In genomic region chr16:32312859-32313258, GRCm38 (mm10) we compare ENCODE assay signal across 33 mouse cellular contexts. TPM values are rescaled to one million over a fixed set of nuclear protein-coding genes. Genes with fewer than 3 reads are reported as not detected.
DNase-seq lines count a peak whose midpoint lies in the region; ATAC-seq and TF ChIP-seq lines count a peak whose summit lies in the region.
"Had no signal": no experiment of that assay in that cellular context is flagged by ENCODE, and none has a peak within 500 bp of the region (broad histone marks: within the 10 kb centered on the region; RNA-seq: fewer than 3 reads in every experiment).

No protein-coding gene starts in this region.

- H3K9ac ChIP-seq in hindbrain, embryonic 13.5 days, result no peak overlapping the region
- H3K9ac ChIP-seq in hindbrain, embryonic 14.5 days, result no peak overlapping the region
- H3K9ac ChIP-seq in limb, embryonic 11.5 days (ENCODE audit: low read length), result no peak overlapping the region
- H3K9ac ChIP-seq in ES-E14 (ENCODE audit: insufficient read depth, low read depth, low read length, poor library complexity, severe bottlenecking), result peak overlapping the region; percentile 68; the same call in 1 of the 2 replicates
- H3K9ac ChIP-seq: embryonic facial prominence, embryonic 15.5 days; forebrain, embryonic 12.5 days; liver, embryonic 14.5 days; midbrain, embryonic 15.5 days; neural tube, embryonic 15.5 days; stomach, embryonic 15.5 days had no signal

- H3K4me1 ChIP-seq in hindbrain, embryonic 13.5 days (replicated peaks), result peaks cover 8% of the 10 kb centered on the region; the same call in 1 of the 2 replicates
- peaks cover 7% of the 10 kb centered on the region; the same call in 1 of the 2 replicates for H3K4me1 ChIP-seq in hindbrain, embryonic 14.5 days (replicated peaks; ENCODE audit: control insufficient read depth, insufficient read depth, low read length)
- no peaks in the 10 kb centered on the region for H3K4me1 ChIP-seq in limb, embryonic 11.5 days (ENCODE audit: control insufficient read depth, insufficient read depth, low read length)
- H3K4me1 ChIP-seq in limb, embryonic 10.5 days, result peaks cover 43% of the 10 kb centered on the region
- H3K4me1 ChIP-seq in ES-E14 (ENCODE audit: control insufficient read depth in 2 of 2, insufficient read depth in 2 of 2, low read length in 2 of 2, poor library complexity in 1 of 2), result peaks cover 9 to 17% of the 10 kb centered on the region in 2 experiments
- H3K4me1 ChIP-seq: embryonic facial prominence, embryonic 15.5 days; forebrain, embryonic 12.5 days; midbrain, embryonic 15.5 days; neural tube, embryonic 15.5 days; stomach, embryonic 15.5 days had no signal

- peak overlapping the region; percentile 18; the same call in 1 of the 2 replicates for H3K27ac ChIP-seq in hindbrain, embryonic 13.5 days
- no peak overlapping the region for H3K27ac ChIP-seq in hindbrain, embryonic 14.5 days
- H3K27ac ChIP-seq in limb, embryonic 11.5 days (replicated peaks; ENCODE audit: low read depth, low read length), result no peak overlapping the region
- no peak overlapping the region for H3K27ac ChIP-seq in limb, embryonic 10.5 days
- H3K27ac ChIP-seq in ES-E14 (ENCODE audit: insufficient read depth, low read depth, low read length, poor library complexity, severe bottlenecking), result peak overlapping the region; percentile 88; the same call in 1 of the 2 replicates
- H3K27ac ChIP-seq: embryonic facial prominence, embryonic 15.5 days; forebrain, embryonic 12.5 days; liver, embryonic 14.5 days; macrophage; midbrain, embryonic 15.5 days; neural tube, embryonic 15.5 days; stomach, embryonic 15.5 days had no signal

- no peak for DNase-seq in hindbrain, embryonic 14.5 days (ENCODE audit: low spot score)
- DNase-seq in limb, embryonic 11.5 days (ENCODE audit: low spot score), result peak; percentile 14
- no peak for DNase-seq in limb, embryonic 10.5 days (ENCODE audit: low spot score)
- no peak for DNase-seq in ES-E14 (ENCODE audit: low read depth, low spot score)
- peak; percentile 47 for DNase-seq in ZHBTc4 (ENCODE audit: low read depth, low spot score)
- no peak for DNase-seq in yolk sac, embryonic 10.5 days (ENCODE audit: low spot score)
- no peak for DNase-seq in cerebellum, adult 9-11 months
- DNase-seq: adrenal gland, postnatal 10 days; cerebellum, adult 11 months; cerebellum, adult 9-10 months; gastrocnemius, postnatal 10 days; heart, postnatal 36 days; kidney, postnatal 10 days; left cerebral cortex, postnatal 4 days; liver; lung, adult 2 months; lung, postnatal 10 days; retina, postnatal 1 day; right cerebral cortex, postnatal 14 days had no signal

- in situ Hi-C loops in ES-E14 (cut with MboI; ENCODE audit: low sequenced_read_pairs in 2 of 2, unreplicated experiment in 2 of 2), result no loop called here

- no peaks in the 10 kb centered on the region for H3K27me3 ChIP-seq in hindbrain, embryonic 13.5 days
- no peaks in the 10 kb centered on the region for H3K27me3 ChIP-seq in hindbrain, embryonic 14.5 days (ENCODE audit: control insufficient read depth, insufficient read depth, low read length)
- H3K27me3 ChIP-seq in limb, embryonic 11.5 days (ENCODE audit: control insufficient read depth, insufficient read depth, low read length), result no peaks in the 10 kb centered on the region
- H3K27me3 ChIP-seq in limb, embryonic 10.5 days (ENCODE audit: low read depth, poor library complexity, severe bottlenecking), result no peaks in the 10 kb centered on the region
- H3K27me3 ChIP-seq: CH12.LX; embryonic facial prominence, embryonic 15.5 days; forebrain, embryonic 12.5 days; midbrain, embryonic 15.5 days; neural tube, embryonic 15.5 days; stomach, embryonic 15.5 days had no signal

- H3K4me3 ChIP-seq in hindbrain, embryonic 13.5 days, result no peak overlapping the region
- H3K4me3 ChIP-seq in hindbrain, embryonic 14.5 days (replicated peaks; ENCODE audit: low read length), result no peak overlapping the region
- H3K4me3 ChIP-seq in limb, embryonic 11.5 days (ENCODE audit: low read depth, low read length), result no peak overlapping the region
- H3K4me3 ChIP-seq in limb, embryonic 10.5 days, result no peak overlapping the region
- H3K4me3 ChIP-seq in ES-E14 (ENCODE audit: insufficient read depth in 1 of 2, low read depth in 1 of 2, low read length in 2 of 2, poor library complexity in 1 of 2, severe bottlenecking in 1 of 2), result peak overlapping the region; percentile 15 to 33; a peak in 3 of 4 replicates
- H3K4me3 ChIP-seq: embryonic facial prominence, embryonic 15.5 days; forebrain, embryonic 12.5 days; midbrain, embryonic 15.5 days; neural tube, embryonic 15.5 days; stomach, embryonic 15.5 days had no signal

- H3K36me3 ChIP-seq in hindbrain, embryonic 13.5 days, result no peaks in the 10 kb centered on the region
- no peaks in the 10 kb centered on the region for H3K36me3 ChIP-seq in hindbrain, embryonic 14.5 days (replicated peaks; ENCODE audit: control insufficient read depth, insufficient read depth)
- no peaks in the 10 kb centered on the region for H3K36me3 ChIP-seq in limb, embryonic 11.5 days (ENCODE audit: control insufficient read depth, insufficient read depth, low read length)
- H3K36me3 ChIP-seq in limb, embryonic 10.5 days, result no peaks in the 10 kb centered on the region
- no peaks in the 10 kb centered on the region for H3K36me3 ChIP-seq in ES-E14 (ENCODE audit: control insufficient read depth, insufficient read depth, low read length, poor library complexity, severe bottlenecking)
- H3K36me3 ChIP-seq: embryonic facial prominence, embryonic 15.5 days; forebrain, embryonic 12.5 days; midbrain, embryonic 15.5 days; neural tube, embryonic 15.5 days; stomach, embryonic 15.5 days had no signal

- 63% methylated on average over 4 of the region's 4 CpGs for WGBS in hindbrain, embryonic 13.5 days
- WGBS in hindbrain, embryonic 14.5 days, result 68% methylated on average over 4 of the region's 4 CpGs
- 50% methylated on average over 4 of the region's 4 CpGs for WGBS in limb, embryonic 11.5 days
- WGBS in limb, embryonic 10.5 days, result 64% methylated on average over 4 of the region's 4 CpGs

- ATAC-seq in hindbrain, embryonic 13.5 days (ENCODE audit: low FRiP score), result no peak
- no peak for ATAC-seq in hindbrain, embryonic 14.5 days (ENCODE audit: low FRiP score)
- ATAC-seq in limb, embryonic 11.5 days (ENCODE audit: insufficient number of reproducible peaks, low FRiP score, low TSS enrichment, low read depth), result no peak
- ATAC-seq: intestine, postnatal 0 days; midbrain, embryonic 15.5 days had no signal

- no peak overlapping the region for H3K4me2 ChIP-seq in hindbrain, embryonic 13.5 days
- no peak overlapping the region for H3K4me2 ChIP-seq in hindbrain, embryonic 14.5 days (replicated peaks)
- H3K4me2 ChIP-seq in limb, embryonic 11.5 days (ENCODE audit: low read depth, severe bottlenecking), result no peak overlapping the region
- H3K4me2 ChIP-seq: embryonic facial prominence, embryonic 15.5 days; forebrain, embryonic 12.5 days; heart, embryonic 11.5 days; midbrain, embryonic 15.5 days; neural tube, embryonic 15.5 days; stomach, embryonic 15.5 days had no signal

- H3K9me3 ChIP-seq in hindbrain, embryonic 13.5 days, result no peaks in the 10 kb centered on the region
- H3K9me3 ChIP-seq in hindbrain, embryonic 14.5 days (ENCODE audit: control insufficient read depth, low read length), result no peaks in the 10 kb centered on the region
- H3K9me3 ChIP-seq in limb, embryonic 11.5 days (ENCODE audit: control insufficient read depth, low read length), result no peaks in the 10 kb centered on the region
- no peaks in the 10 kb centered on the region for H3K9me3 ChIP-seq in limb, embryonic 10.5 days (replicated peaks)
- no peaks in the 10 kb centered on the region for H3K9me3 ChIP-seq in ES-E14 (ENCODE audit: control insufficient read depth, insufficient read depth, low read depth, low read length)
- H3K9me3 ChIP-seq: embryonic facial prominence, embryonic 15.5 days; forebrain, embryonic 12.5 days; midbrain, embryonic 15.5 days; neural tube, embryonic 15.5 days; stomach, embryonic 15.5 days had no signal

TF ChIP-seq in ES-E14, 5 proteins besides CTCF, POLR2A, EP300 and RAD21:
- no peak for TF ChIP-seq ZC3H11A (IDR thresholded peaks at IDR 0.05; ENCODE audit: borderline replicate concordance, low read depth, low read length)
- no peak for TF ChIP-seq CHD2 (IDR thresholded peaks at IDR 0.05; ENCODE audit: low read depth, low read length)
- TF ChIP-seq MAFK (IDR thresholded peaks at IDR 0.05; ENCODE audit: insufficient read depth, low read depth, low read length), result no peak
- TF ChIP-seq ZNF384 (IDR thresholded peaks at IDR 0.05; ENCODE audit: low read depth, low read length), result no peak
- TF ChIP-seq HCFC1 (IDR thresholded peaks at IDR 0.05; ENCODE audit: borderline replicate concordance, insufficient read depth, low read length), result no peak
TF ChIP-seq in ES-E14: peak in this region for 0.

RNA-seq across cellular contexts. Expression of gene Ubxn7, which starts 19.2 kb away (rescaled TPM):
- 28.5 and 29.0 TPM in 2 replicates for polyA plus RNA-seq in hindbrain, embryonic 13.5 days (2015; fragmentation: Nextera tagmentation; extraction: Ambion mirVana)
- polyA plus RNA-seq in hindbrain, embryonic 14.5 days (2014; fragmentation: Nextera tagmentation; extraction: Ambion mirVana), result 23.4 and 23.8 TPM in 2 replicates
- polyA plus RNA-seq in limb, embryonic 11.5 days (2014; fragmentation: Nextera tagmentation; extraction: Ambion mirVana), result 28.0 and 30.0 TPM in 2 replicates
- 26.4 and 26.8 TPM in 2 replicates for polyA plus RNA-seq in limb, embryonic 10.5 days (2016; fragmentation: Nextera tagmentation; extraction: Ambion mirVana)
- 44.2 and 47.6 TPM in 2 replicates for total RNA-seq in ES-E14 (2012; rRNA removed)

RNA-seq across cellular contexts. Expression of gene Rnf168, which starts 35.6 kb away (rescaled TPM):
- 28.4 and 29.1 TPM in 2 replicates for polyA plus RNA-seq in hindbrain, embryonic 13.5 days (2015; fragmentation: Nextera tagmentation; extraction: Ambion mirVana)
- polyA plus RNA-seq in hindbrain, embryonic 14.5 days (2014; fragmentation: Nextera tagmentation; extraction: Ambion mirVana), result 23.2 and 28.0 TPM in 2 replicates
- 25.0 and 27.9 TPM in 2 replicates for polyA plus RNA-seq in limb, embryonic 11.5 days (2014; fragmentation: Nextera tagmentation; extraction: Ambion mirVana)
- 30.5 and 34.7 TPM in 2 replicates for polyA plus RNA-seq in limb, embryonic 10.5 days (2016; fragmentation: Nextera tagmentation; extraction: Ambion mirVana)
- 21.3 and 28.2 TPM in 2 replicates for total RNA-seq in ES-E14 (2012; rRNA removed)

RNA-seq across cellular contexts. Expression of gene Smco1, which starts 41.6 kb away (rescaled TPM):
- polyA plus RNA-seq in hindbrain, embryonic 13.5 days (2015; fragmentation: Nextera tagmentation; extraction: Ambion mirVana), result 0.16 and 0.23 TPM in 2 replicates
- polyA plus RNA-seq in hindbrain, embryonic 14.5 days (2014; fragmentation: Nextera tagmentation; extraction: Ambion mirVana), result 0.19 TPM in 1 of 2 replicates, not detected in the other
- not detected in 2 replicates for polyA plus RNA-seq in limb, embryonic 11.5 days (2014; fragmentation: Nextera tagmentation; extraction: Ambion mirVana)
- polyA plus RNA-seq in limb, embryonic 10.5 days (2016; fragmentation: Nextera tagmentation; extraction: Ambion mirVana), result not detected in 2 replicates
- not detected in 2 replicates for total RNA-seq in ES-E14 (2012; rRNA removed)
- total RNA-seq: CH12.LX; left cerebral cortex, postnatal 4 days; megakaryocyte-erythroid progenitor cell, adult 5-6 weeks had no signal
- polyA plus RNA-seq: C2C12; forebrain, embryonic 12.5 days; gonadal fat pad, adult 2 months; heart, embryonic 11.5 days; intestine, postnatal 0 days; liver, embryonic 14.5 days; macrophage; midbrain, embryonic 15.5 days; neural tube, embryonic 15.5 days had no signal

Comparison
In these comparisons a context has a peak if more than half of its experiments do, and no peak if none do; other contexts are left out.
1. H3K27ac ChIP-seq: peak in hindbrain, embryonic 13.5 days (single experiment) and ES-E14 (single experiment); none in hindbrain, embryonic 14.5 days (single experiment), limb, embryonic 11.5 days (single experiment) and limb, embryonic 10.5 days (single experiment).
2. DNase-seq: peak in limb, embryonic 11.5 days (single experiment) and ZHBTc4 (single experiment); none in hindbrain, embryonic 14.5 days (single experiment), limb, embryonic 10.5 days (single experiment), ES-E14 (single experiment), yolk sac, embryonic 10.5 days (single experiment) and cerebellum, adult 9-11 months (single experiment).
3. H3K4me3 ChIP-seq: peak in ES-E14 (2 of 2); none in hindbrain, embryonic 13.5 days (single experiment), hindbrain, embryonic 14.5 days (single experiment), limb, embryonic 11.5 days (single experiment) and limb, embryonic 10.5 days (single experiment).